In the genomic region with DNA sequence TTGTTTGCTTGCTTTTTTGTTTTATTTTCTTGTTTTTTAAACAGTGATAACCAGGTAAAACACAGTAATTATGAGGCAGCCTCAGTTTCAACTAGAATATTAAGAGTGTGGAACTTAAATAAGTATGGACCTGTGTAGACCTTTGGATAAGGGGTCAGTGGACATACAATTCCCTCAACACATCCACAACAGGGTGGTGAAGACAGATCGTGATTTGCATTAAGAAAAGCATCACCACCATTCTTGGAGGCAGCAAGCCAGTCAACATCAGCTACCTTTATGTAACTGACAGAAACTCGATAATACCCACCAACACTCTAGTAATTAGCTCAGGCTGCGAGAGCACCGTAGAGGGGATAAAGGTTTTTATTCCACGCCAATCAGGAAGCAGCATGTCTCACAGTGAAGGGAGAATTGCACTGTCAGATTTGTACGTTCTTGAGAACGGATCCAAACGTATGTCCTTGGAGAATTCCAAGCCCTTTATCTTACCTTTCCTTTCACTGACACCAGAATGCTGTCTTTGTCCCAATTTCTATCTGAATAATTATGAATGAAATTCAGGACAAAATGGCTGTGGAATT, we compare ENCODE assay signal across 20 mouse cellular contexts.
DNase-seq lines count a peak whose midpoint lies in the region; ATAC-seq and TF ChIP-seq lines count a peak whose summit lies in the region.
"Had no signal": no experiment of that assay in that cellular context is flagged by ENCODE, and none has a peak within 500 bp of the region (broad histone marks: within the 10 kb centered on the region; RNA-seq: fewer than 3 reads in every experiment).

No protein-coding gene starts in this region.

- TF ChIP-seq POLR2A in heart, adult 2 months (IDR thresholded peaks at IDR 0.05; ENCODE audit: insufficient read depth, low read depth, low read length): no peak

- 46% methylated on average over 8 of the region's 8 CpGs for WGBS in hindbrain, embryonic 11.5 days
- WGBS in hindbrain, embryonic 10.5 days: 49% methylated on average over 8 of the region's 8 CpGs
- 6% methylated on average over 8 of the region's 8 CpGs for whole genome bisulfite sequencing in forebrain, embryonic 15.5 days
- 24% methylated on average over 8 of the region's 8 CpGs for WGBS in hindbrain, embryonic 16.5 days
- WGBS in midbrain, postnatal 0 days: 16% methylated on average over 8 of the region's 8 CpGs
- WGBS in heart, adult 2 months: 65% methylated on average over 8 of the region's 8 CpGs

- H3K27ac ChIP-seq in hindbrain, embryonic 11.5 days (ENCODE audit: low read depth, low read length): no peak overlapping the region
- H3K27ac ChIP-seq in hindbrain, embryonic 10.5 days: no peak overlapping the region
- H3K27ac ChIP-seq in forebrain, embryonic 15.5 days (replicated peaks): peak overlapping the region; percentile 43; the same call in 1 of the 2 replicates
- H3K27ac ChIP-seq in hindbrain, embryonic 16.5 days (ENCODE audit: low read depth, low read length): no peak overlapping the region
- no peak overlapping the region for H3K27ac ChIP-seq in midbrain, postnatal 0 days (ENCODE audit: low read depth, low read length)
- no peak overlapping the region for H3K27ac ChIP-seq in heart, adult 2 months
- H3K27ac ChIP-seq: embryonic facial prominence, embryonic 15.5 days; heart, embryonic 10.5 days; neural tube, embryonic 15.5 days had no signal

- no peak overlapping the region for H3K9ac ChIP-seq in hindbrain, embryonic 11.5 days (ENCODE audit: low read depth, low read length)
- H3K9ac ChIP-seq in forebrain, embryonic 15.5 days (replicated peaks): no peak overlapping the region
- H3K9ac ChIP-seq in hindbrain, embryonic 16.5 days (ENCODE audit: low read depth, low read length): no peak overlapping the region
- H3K9ac ChIP-seq in midbrain, postnatal 0 days (replicated peaks; ENCODE audit: low read length, poor library complexity, severe bottlenecking): no peak overlapping the region
- no peak overlapping the region for H3K9ac ChIP-seq in heart, adult 2 months (ENCODE audit: low read depth, low read length)
- H3K9ac ChIP-seq: embryonic facial prominence, embryonic 15.5 days; neural tube, embryonic 15.5 days had no signal

- H3K4me1 ChIP-seq in hindbrain, embryonic 11.5 days (replicated peaks; ENCODE audit: control insufficient read depth, insufficient read depth, low read length): no peaks in the 10 kb centered on the region
- H3K4me1 ChIP-seq in hindbrain, embryonic 10.5 days (replicated peaks): peaks cover 6% of the 10 kb centered on the region; the same call in 1 of the 2 replicates
- H3K4me1 ChIP-seq in forebrain, embryonic 15.5 days: peaks cover 4% of the 10 kb centered on the region
- H3K4me1 ChIP-seq in hindbrain, embryonic 16.5 days (ENCODE audit: control insufficient read depth, insufficient read depth, low read depth, low read length): no peaks in the 10 kb centered on the region
- H3K4me1 ChIP-seq in midbrain, postnatal 0 days (ENCODE audit: insufficient read depth, low read length): no peaks in the 10 kb centered on the region
- H3K4me1 ChIP-seq in heart, adult 2 months (ENCODE audit: control insufficient read depth, insufficient read depth, low read length): no peaks in the 10 kb centered on the region
- H3K4me1 ChIP-seq: embryonic facial prominence, embryonic 15.5 days; heart, embryonic 10.5 days; neural tube, embryonic 15.5 days had no signal

- no peak overlapping the region for H3K4me2 ChIP-seq in hindbrain, embryonic 11.5 days (replicated peaks; ENCODE audit: low read depth, low read length)
- H3K4me2 ChIP-seq in forebrain, embryonic 15.5 days (replicated peaks): 0 out of 2 replicates have a peak overlapping the region, but pooled peaks have one; percentile 23
- H3K4me2 ChIP-seq in hindbrain, embryonic 16.5 days (ENCODE audit: low read length): peak overlapping the region; percentile 33
- peak overlapping the region; percentile 38 for H3K4me2 ChIP-seq in midbrain, postnatal 0 days (ENCODE audit: low read depth, low read length, poor library complexity, severe bottlenecking)
- H3K4me2 ChIP-seq: embryonic facial prominence, embryonic 15.5 days; neural tube, embryonic 15.5 days had no signal

- H3K27me3 ChIP-seq in hindbrain, embryonic 11.5 days (ENCODE audit: control insufficient read depth, insufficient read depth, low read length): no peaks in the 10 kb centered on the region
- no peaks in the 10 kb centered on the region for H3K27me3 ChIP-seq in hindbrain, embryonic 10.5 days (ENCODE audit: insufficient read depth, poor library complexity, severe bottlenecking)
- H3K27me3 ChIP-seq in forebrain, embryonic 15.5 days: 0 out of 2 replicates have a peak, but pooled peaks cover 3% of the 10 kb centered on the region
- H3K27me3 ChIP-seq in hindbrain, embryonic 16.5 days (replicated peaks; ENCODE audit: control insufficient read depth, insufficient read depth, low read length): no peaks in the 10 kb centered on the region
- H3K27me3 ChIP-seq in midbrain, postnatal 0 days (ENCODE audit: insufficient read depth, low read length): no peaks in the 10 kb centered on the region
- H3K27me3 ChIP-seq in heart, adult 2 months (ENCODE audit: control insufficient read depth, insufficient read depth, low read length): no peaks in the 10 kb centered on the region
- H3K27me3 ChIP-seq: CH12.LX; embryonic facial prominence, embryonic 15.5 days; neural tube, embryonic 15.5 days had no signal

- ATAC-seq in hindbrain, embryonic 11.5 days (ENCODE audit: low FRiP score): peak; percentile 62
- peak; percentile 85 for ATAC-seq in forebrain, embryonic 15.5 days (replicated peaks)
- peak; percentile 52 for ATAC-seq in hindbrain, embryonic 16.5 days
- ATAC-seq in midbrain, postnatal 0 days (ENCODE audit: low FRiP score): peak; percentile 23; the same call in 1 of the 2 replicates
- no peak for ATAC-seq in inflammation-experienced regulatory T-cells, adult 6 months
- ATAC-seq: lung, postnatal 0 days had no signal

- TF ChIP-seq EP300 in heart, adult 2 months (IDR thresholded peaks at IDR 0.05; ENCODE audit: insufficient read depth, low read depth, low read length): no peak

- no peak overlapping the region for H3K4me3 ChIP-seq in hindbrain, embryonic 11.5 days (ENCODE audit: low read depth, low read length)
- H3K4me3 ChIP-seq in hindbrain, embryonic 10.5 days: no peak overlapping the region
- no peak overlapping the region for H3K4me3 ChIP-seq in forebrain, embryonic 15.5 days
- H3K4me3 ChIP-seq in hindbrain, embryonic 16.5 days (ENCODE audit: low read length): no peak overlapping the region
- peak overlapping the region; percentile 18; the same call in 1 of the 2 replicates for H3K4me3 ChIP-seq in midbrain, postnatal 0 days (ENCODE audit: low read depth, low read length)
- H3K4me3 ChIP-seq in heart, adult 2 months: no peak overlapping the region
- H3K4me3 ChIP-seq: embryonic facial prominence, embryonic 15.5 days; heart, embryonic 10.5 days; neural tube, embryonic 15.5 days had no signal

- no peak for TF ChIP-seq CTCF in midbrain, postnatal 0 days (IDR thresholded peaks at IDR 0.05)
- TF ChIP-seq CTCF in heart, adult 2 months (IDR thresholded peaks at IDR 0.05): no peak

- no peaks in the 10 kb centered on the region for H3K36me3 ChIP-seq in hindbrain, embryonic 11.5 days (ENCODE audit: control insufficient read depth, insufficient read depth, low read length)
- H3K36me3 ChIP-seq in hindbrain, embryonic 10.5 days: no peaks in the 10 kb centered on the region
- no peaks in the 10 kb centered on the region for H3K36me3 ChIP-seq in forebrain, embryonic 15.5 days
- H3K36me3 ChIP-seq in hindbrain, embryonic 16.5 days (ENCODE audit: control insufficient read depth, insufficient read depth, low read length): no peaks in the 10 kb centered on the region
- H3K36me3 ChIP-seq in midbrain, postnatal 0 days (ENCODE audit: insufficient read depth, low read length): no peaks in the 10 kb centered on the region
- no peaks in the 10 kb centered on the region for H3K36me3 ChIP-seq in heart, adult 2 months (ENCODE audit: control insufficient read depth, insufficient read depth, low read length)
- H3K36me3 ChIP-seq: embryonic facial prominence, embryonic 15.5 days; heart, embryonic 10.5 days; neural tube, embryonic 15.5 days had no signal

- H3K79me2 ChIP-seq in heart, adult 2 months (replicated peaks; ENCODE audit: control insufficient read depth, insufficient read depth, low read length): no peaks in the 10 kb centered on the region

- intact Hi-C loops in heart, adult 2 months (cut with DNase I): no loop called here

- peak; percentile 12 for DNase-seq in hindbrain, embryonic 11.5 days (ENCODE audit: low spot score)
- DNase-seq in hindbrain, embryonic 10.5 days (ENCODE audit: low spot score): no peak
- peak; percentile 9 for DNase-seq in midbrain, postnatal 0 days (ENCODE audit: low spot score)
- no peak for DNase-seq in heart, adult 2 months
- no peak for DNase-seq in lung, postnatal 14 days
- DNase-seq: adrenal gland, postnatal 36 days; cerebellum, adult 2 months; kidney, adult 8-10 months; kidney, postnatal 25 days; liver; right cerebral cortex, postnatal 4 days; thymus, postnatal 25 days had no signal

- H3K9me3 ChIP-seq in hindbrain, embryonic 11.5 days (ENCODE audit: control insufficient read depth, low read length): no peaks in the 10 kb centered on the region
- H3K9me3 ChIP-seq in hindbrain, embryonic 10.5 days: no peaks in the 10 kb centered on the region
- no peaks in the 10 kb centered on the region for H3K9me3 ChIP-seq in forebrain, embryonic 15.5 days
- no peaks in the 10 kb centered on the region for H3K9me3 ChIP-seq in hindbrain, embryonic 16.5 days (ENCODE audit: control insufficient read depth, low read length)
- H3K9me3 ChIP-seq in midbrain, postnatal 0 days (ENCODE audit: low read length): no peaks in the 10 kb centered on the region
- H3K9me3 ChIP-seq: embryonic facial prominence, embryonic 15.5 days; heart, embryonic 10.5 days; neural tube, embryonic 15.5 days had no signal

Comparison
In these comparisons a context has a peak if more than half of its experiments do, and no peak if none do; other contexts are left out.
1. DNase-seq: peak in hindbrain, embryonic 11.5 days (single experiment) and midbrain, postnatal 0 days (single experiment); none in hindbrain, embryonic 10.5 days (single experiment), heart, adult 2 months (0 of 2) and lung, postnatal 14 days (single experiment).